Mouse (Mus musculus) heart, postnatal 0 days (tissue): ENCODE results near the gene Mphosph6.

Source experiments
- CTCF ChIP-seq: IDR thresholded peaks from 2 replicates; pipeline ENCODE4 v1.5.1; 2016; ENCODE audit warnings: antibody characterized with exemption, control low read depth, low read depth
- EP300 ChIP-seq: IDR thresholded peaks from 2 replicates; pipeline ENCODE4 v1.6.1; 2016; ENCODE audit warnings: antibody characterized with exemption, low read depth

GRCm38 (mm10) chr8:117783021-117783420 lies 18.7 kb downstream of the Mphosph6 start:
- TF ChIP-seq EP300 = no peak
- TF ChIP-seq CTCF = no peak
